Mouse (Mus musculus) ES-E14 (cell line): ENCODE measurements around the gene Ssc5d.

ENCODE experiments used
- CHD2 ChIP-seq: IDR thresholded peaks from 2 replicates; pipeline ENCODE4 v1.6.1; 2014; ENCODE audit warnings: mild to moderate bottlenecking, low read depth, low read length, inconsistent platforms
- HCFC1 ChIP-seq: IDR thresholded peaks from 2 replicates; pipeline ENCODE4 v1.6.1; 2012; ENCODE audit warnings: low read length, inconsistent platforms, borderline replicate concordance; ENCODE audit not compliant: insufficient read depth
- MAFK ChIP-seq: IDR thresholded peaks from 2 replicates; pipeline ENCODE4 v1.6.1; 2014; ENCODE audit warnings: mild to moderate bottlenecking, low read depth, low read length, inconsistent platforms; ENCODE audit not compliant: insufficient read depth
- ZNF384 ChIP-seq: IDR thresholded peaks from 2 replicates; pipeline ENCODE4 v1.6.1; 2012; ENCODE audit warnings: low read depth, low read length, inconsistent platforms

DNA sequence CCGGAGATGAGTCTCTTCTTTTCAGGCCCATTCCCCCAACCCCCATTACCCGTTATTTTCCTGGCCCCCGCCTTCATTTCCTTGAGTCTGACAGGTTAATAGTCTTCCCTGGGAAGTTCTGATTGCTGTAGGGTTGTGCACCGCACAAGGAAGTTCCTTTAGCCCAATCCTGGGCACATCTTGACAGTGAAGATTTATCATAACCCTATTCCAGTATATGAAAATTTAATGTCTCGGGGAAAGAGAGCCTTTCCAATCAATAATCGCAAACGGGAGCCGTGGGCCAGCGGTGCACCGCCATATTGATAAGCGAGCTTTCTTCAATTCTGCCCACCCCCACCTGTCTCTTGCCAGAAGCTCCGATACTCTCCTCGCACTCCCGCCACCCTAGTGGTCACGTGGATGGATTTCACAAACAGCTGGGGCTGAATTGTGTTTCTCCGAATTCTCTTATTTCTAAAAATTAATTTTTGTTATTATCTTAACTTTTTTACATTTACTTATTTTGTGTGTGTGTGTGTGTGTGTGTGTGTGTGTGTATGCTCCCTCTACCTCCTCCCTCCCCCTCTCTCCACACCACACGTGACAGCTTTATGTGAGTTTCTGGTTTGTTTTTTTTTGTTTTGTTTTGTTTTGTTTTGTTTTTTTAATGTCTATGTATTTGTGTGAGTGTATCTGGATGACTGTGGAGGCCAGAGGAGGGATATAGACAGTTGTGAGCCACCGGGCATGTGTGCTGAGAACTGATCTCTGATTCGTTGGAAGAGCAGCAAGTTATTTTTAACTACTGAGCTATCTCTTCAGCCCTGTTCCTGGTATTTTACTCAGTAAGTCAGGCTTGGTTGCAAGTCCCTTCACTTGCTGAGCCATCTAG is 25.7 kb upstream of the Ssc5d start:
- no peak for TF ChIP-seq MAFK
- no peak for TF ChIP-seq CHD2
- no peak for TF ChIP-seq HCFC1
- no peak for TF ChIP-seq ZNF384
